Mouse (Mus musculus) thymus, adult 2 months (tissue): Measurements from ENCODE around the gene Ppp4r3a. TPM values are rescaled to one million over a fixed set of nuclear protein-coding genes. Genes with fewer than 3 reads are reported as not detected.

ENCODE experiments used
- DNase-seq: peaks from one replicate; pipeline ENCODE4 v3.0.0; 2021
- H3K27ac ChIP-seq: fragments of 200-500 bp; 2 replicates; pipeline ENCODE4 v1.5.1; 2012; ENCODE audit warnings: low read length, control low read depth; ENCODE audit not compliant: control insufficient read depth, insufficient read depth
- H3K27me3 ChIP-seq: fragments of 200-500 bp; 2 replicates; pipeline ENCODE4 v1.6.1; 2012; ENCODE audit warnings: mild to moderate bottlenecking, low read length, moderate library complexity, mixed read lengths; ENCODE audit not compliant: control insufficient read depth, insufficient read depth
- H3K36me3 ChIP-seq: fragments of 200-500 bp; 2 replicates; pipeline ENCODE4 v1.6.1; 2012; ENCODE audit warnings: mild to moderate bottlenecking, low read length, moderate library complexity; ENCODE audit not compliant: control insufficient read depth, insufficient read depth
- H3K4me1 ChIP-seq: fragments of 200-500 bp; replicated peaks from 2 replicates; pipeline ENCODE4 v1.6.1; 2012; ENCODE audit warnings: low read length; ENCODE audit not compliant: control insufficient read depth, insufficient read depth
- H3K4me3 ChIP-seq: fragments of 200-500 bp; 2 replicates; pipeline ENCODE4 v1.5.1; 2012; ENCODE audit warnings: mild to moderate bottlenecking, low read length, control low read depth, moderate library complexity; ENCODE audit not compliant: control insufficient read depth, insufficient read depth
- CTCF ChIP-seq: fragments of 200-500 bp; IDR thresholded peaks from 2 replicates; pipeline ENCODE4 v1.5.1; 2012; ENCODE audit warnings: mild to moderate bottlenecking, control low read depth, low read length, moderate library complexity, borderline replicate concordance; ENCODE audit not compliant: control insufficient read depth, poor library complexity, insufficient read depth; ENCODE audit errors: extremely low read depth
- POLR2A ChIP-seq: fragments of 200-500 bp; IDR thresholded peaks from 2 replicates; pipeline ENCODE4 v1.6.1; 2012; ENCODE audit warnings: mild to moderate bottlenecking, low read length, control low read depth, moderate library complexity; ENCODE audit not compliant: control insufficient read depth, poor library complexity, insufficient read depth; ENCODE audit errors: extremely low read depth
- WGBS: fragments of 180-500 bp; shearing (Covaris S2); methylation state at CpG from one replicate; pipeline ENCODE4 v1.1.7; 2018; 5-methylcytosine and 5-hydroxymethylcytosine counted together
- polyA plus RNA-seq: library from polyadenylated mRNA; depleted of rRNA; stranded (reverse); fragments of >200 nt; gene quantifications from 2 replicates; pipeline ENCODE4 v1.2.3, GENCODE M21; 2012

The Ppp4r3a gene
- polyA plus RNA-seq, 1 experiment = 25.6 TPM

DNA sequence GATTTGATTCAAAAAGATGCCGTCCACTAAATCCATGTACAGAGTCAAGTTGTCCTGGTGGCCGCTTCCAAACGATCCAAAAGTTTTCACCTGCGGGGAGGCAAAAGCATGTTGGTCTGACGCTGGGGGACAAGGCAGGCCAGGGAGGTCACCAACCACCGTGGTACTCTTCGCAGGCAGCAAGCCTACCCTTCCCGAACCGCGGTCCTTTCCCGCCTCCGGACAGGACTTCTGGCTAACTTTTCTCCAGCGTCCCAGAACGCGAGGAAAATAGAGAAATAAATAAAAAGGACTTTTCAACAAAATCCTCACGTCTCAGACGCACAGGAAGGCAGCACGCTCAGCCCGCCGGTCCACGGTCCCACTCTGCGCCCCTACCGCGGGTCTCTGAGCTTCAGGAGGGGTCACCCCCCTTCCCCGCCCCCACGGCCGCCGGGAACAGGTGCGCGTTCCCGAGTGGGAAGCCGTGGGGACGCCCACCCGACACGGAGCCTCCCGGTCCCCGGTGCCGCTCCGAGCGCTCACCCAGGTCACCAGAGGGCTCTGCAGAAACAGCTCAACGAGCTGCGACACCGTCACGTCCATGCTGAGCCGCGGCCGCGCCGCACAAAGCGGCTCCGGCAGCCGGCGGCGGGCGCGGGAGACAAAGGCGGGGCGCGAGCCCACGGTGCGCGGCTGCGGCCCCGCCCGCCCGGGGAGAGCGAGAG is 55.1 kb downstream of the Ppp4r3a start:
- H3K27ac ChIP-seq = peak overlapping the region; percentile 71
- H3K36me3 ChIP-seq = no peaks in the 10 kb centered on the region
- peak overlapping the region; percentile 85 for H3K4me3 ChIP-seq
- WGBS = under 1% methylated on average over 67 of the region's 67 CpGs
- H3K4me1 ChIP-seq = peaks cover 27% of the 10 kb centered on the region
- TF ChIP-seq CTCF (peak; percentile 63; the same call in 1 of the 2 replicates), POLR2A (peak; percentile 76)
- DNase-seq = peak; percentile 67
- H3K27me3 ChIP-seq = no peaks in the 10 kb centered on the region

- H3K4me1 ChIP-seq = peaks cover 32% of the 10 kb centered on the region
- 4% methylated on average over 19 of the region's 19 CpGs for WGBS
- DNase-seq = peak; percentile 62
- peak overlapping the region; percentile 71 for H3K27ac ChIP-seq
- TF ChIP-seq CTCF (no peak), POLR2A (no peak)
- H3K36me3 ChIP-seq = no peaks in the 10 kb centered on the region
- H3K27me3 ChIP-seq = no peaks in the 10 kb centered on the region
- peak overlapping the region; percentile 85 for H3K4me3 ChIP-seq
Observed at GRCm38 (mm10) chr12:101027451-101028246, 55.9 kb downstream of the Ppp4r3a start.

- TF ChIP-seq POLR2A = no peak
- TF ChIP-seq CTCF = no peak
- Histone ChIP-seq H3K4me3 (peak overlapping the region; percentile 14), H3K36me3 (no peaks in the 10 kb centered on the region), H3K27ac (peak overlapping the region; percentile 12; the same call in 1 of the 2 replicates), H3K4me1 (peaks cover 32% of the 10 kb centered on the region), H3K27me3 (no peaks in the 10 kb centered on the region)
- no peak for DNase-seq
- 63% methylated on average over 14 of the region's 14 CpGs for WGBS
Observed at GRCm38 (mm10) chr12:101026946-101027345, 56.6 kb downstream of the Ppp4r3a start.

GRCm38 (mm10) chr12:101026518-101026917 is 57.0 kb downstream of the Ppp4r3a start:
- DNase-seq = no peak
- no peak for TF ChIP-seq CTCF
- no peak for TF ChIP-seq POLR2A
- Histone ChIP-seq H3K4me1 (peaks cover 32% of the 10 kb centered on the region), H3K4me3 (no peak overlapping the region; the same call in 1 of the 2 replicates), H3K27ac (no peak overlapping the region), H3K36me3 (no peaks in the 10 kb centered on the region), H3K27me3 (no peaks in the 10 kb centered on the region)
- WGBS = 59% methylated on average over 7 of the region's 7 CpGs

- H3K27me3 ChIP-seq = no peaks in the 10 kb centered on the region
- DNase-seq = no peak
- H3K4me3 ChIP-seq = no peak overlapping the region
- whole genome bisulfite sequencing = 64% methylated on average over 4 of the region's 4 CpGs
- H3K27ac ChIP-seq = no peak overlapping the region
- H3K4me1 ChIP-seq = peaks cover 32% of the 10 kb centered on the region
- H3K36me3 ChIP-seq = no peaks in the 10 kb centered on the region
- no peak for TF ChIP-seq POLR2A
- no peak for TF ChIP-seq CTCF
Observed at GRCm38 (mm10) chr12:101026025-101026424, 57.5 kb downstream of the Ppp4r3a start.

DNA sequence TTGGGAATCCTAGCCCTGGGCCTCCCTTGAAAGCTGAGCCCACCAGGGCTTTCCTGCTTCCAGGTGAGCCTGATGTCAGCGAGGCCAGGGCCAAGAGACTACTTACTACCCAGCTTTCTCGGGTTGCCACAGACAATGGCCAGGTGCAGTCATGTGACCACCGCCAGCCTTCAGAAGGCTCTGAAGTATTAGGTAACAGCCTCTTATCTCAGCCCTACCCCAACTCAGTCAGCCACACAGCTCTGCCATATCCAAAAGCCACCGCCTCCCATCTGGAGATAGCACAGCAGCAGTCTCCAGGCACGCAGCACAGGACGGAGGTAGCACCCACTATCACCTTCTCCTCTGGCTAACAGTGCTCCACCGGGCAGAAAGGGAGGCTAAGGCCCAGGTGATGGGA is 58.1 kb downstream of the Ppp4r3a start:
- Histone ChIP-seq H3K27me3 (no peaks in the 10 kb centered on the region), H3K4me3 (no peak overlapping the region), H3K4me1 (peaks cover 36% of the 10 kb centered on the region), H3K27ac (no peak overlapping the region), H3K36me3 (no peaks in the 10 kb centered on the region)
- TF ChIP-seq POLR2A (no peak), CTCF (no peak)
- 72% methylated on average over 7 of the region's 7 CpGs for WGBS
- no peak for DNase-seq
